Mouse (Mus musculus): ENCODE results near the gene Hk2. TPM values are rescaled to one million over a fixed set of nuclear protein-coding genes. Genes with fewer than 3 reads are reported as not detected.

The Hk2 gene
- polyA plus RNA-seq, 1 experiment, result 83.0 TPM

- TF ChIP-seq CTCF (IDR thresholded peaks at IDR 0.05; ENCODE audit: low read depth, low read length), result no peak
- TF ChIP-seq EP300 (IDR thresholded peaks at IDR 0.05; ENCODE audit: insufficient read depth, low read depth, low read length), result no peak
- peaks cover 62% of the 10 kb centered on the region for H3K36me3 ChIP-seq (ENCODE audit: control insufficient read depth, insufficient read depth, low read length, poor library complexity, severe bottlenecking)
Measured at GRCm38 (mm10) chr6:82747085-82747484, 27.2 kb downstream of the Hk2 start.

DNA sequence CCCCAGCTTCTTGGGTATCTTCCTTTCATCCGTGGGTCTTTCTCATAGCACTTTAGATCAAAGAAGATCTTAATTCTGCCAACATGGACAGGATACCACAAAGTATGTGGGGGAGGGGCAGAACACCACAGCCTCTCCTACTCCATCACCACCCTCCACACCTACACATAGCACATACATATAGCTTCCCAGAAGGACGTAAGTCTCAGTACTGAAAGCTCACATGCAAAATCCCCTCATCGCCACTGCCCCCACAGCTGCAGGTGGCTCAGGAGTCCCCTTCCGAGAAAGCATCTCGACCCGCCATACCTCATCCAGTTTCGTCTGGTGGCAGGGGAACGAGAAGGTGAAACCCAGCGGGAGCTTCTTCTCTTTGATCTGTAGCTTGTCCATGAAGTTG is 29.7 kb downstream of the Hk2 start:
- Histone ChIP-seq H3K9me3 (replicated peaks; ENCODE audit: control insufficient read depth, insufficient read depth, low read length, poor library complexity, severe bottlenecking) (no peaks in the 10 kb centered on the region), H3K9ac (ENCODE audit: low read depth, poor library complexity, severe bottlenecking) (no peak overlapping the region), H3K27ac (ENCODE audit: insufficient read depth, low read length) (no peak overlapping the region), H3K36me3 (ENCODE audit: control insufficient read depth, insufficient read depth, low read length, poor library complexity, severe bottlenecking) (peaks cover 68% of the 10 kb centered on the region), H3K4me3 (ENCODE audit: low read depth, low read length) (no peak overlapping the region), H3K4me1 (ENCODE audit: control insufficient read depth, insufficient read depth, low read length) (no peaks in the 10 kb centered on the region), H3K27me3 (ENCODE audit: control insufficient read depth, insufficient read depth, low read length, poor library complexity, severe bottlenecking) (no peaks in the 10 kb centered on the region)
- no peak for TF ChIP-seq POLR2A (IDR thresholded peaks at IDR 0.05; ENCODE audit: insufficient read depth, low read length)
- no peak for TF ChIP-seq CTCF (IDR thresholded peaks at IDR 0.05; ENCODE audit: low read depth, low read length)
- TF ChIP-seq EP300 (IDR thresholded peaks at IDR 0.05; ENCODE audit: insufficient read depth, low read depth, low read length), result no peak

More at GRCm38 (mm10) chr6:82747085-82747484, 27.2 kb downstream of the Hk2 start:
- no peaks in the 10 kb centered on the region for H3K27me3 ChIP-seq (ENCODE audit: control insufficient read depth, insufficient read depth, low read length, poor library complexity, severe bottlenecking)
- no peak overlapping the region for H3K27ac ChIP-seq (ENCODE audit: insufficient read depth, low read length)
- no peak overlapping the region for H3K9ac ChIP-seq (ENCODE audit: low read depth, poor library complexity, severe bottlenecking)
- peaks cover 4% of the 10 kb centered on the region for H3K4me1 ChIP-seq (ENCODE audit: control insufficient read depth, insufficient read depth, low read length)
- H3K4me3 ChIP-seq (ENCODE audit: low read depth, low read length), result no peak overlapping the region
- H3K9me3 ChIP-seq (replicated peaks; ENCODE audit: control insufficient read depth, insufficient read depth, low read length, poor library complexity, severe bottlenecking), result no peaks in the 10 kb centered on the region

DNA sequence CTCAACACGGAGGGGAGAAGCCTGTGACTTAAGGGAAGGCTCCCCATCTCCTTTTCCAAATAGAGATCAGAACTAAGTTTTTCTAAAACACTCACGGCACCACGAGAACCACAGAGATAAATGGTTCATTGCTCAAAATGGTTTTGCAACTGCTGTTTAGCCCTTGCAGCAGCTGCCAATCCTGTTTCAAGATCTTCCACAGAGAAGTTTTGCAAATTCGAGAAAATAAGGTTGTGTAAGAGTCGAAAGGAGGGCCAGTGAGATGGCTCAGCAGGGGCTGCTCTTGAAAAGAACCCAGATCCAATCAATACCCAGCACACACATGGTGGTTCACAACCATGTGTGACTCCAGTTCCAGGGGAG is 32.8 kb downstream of the Hk2 start:
- no peaks in the 10 kb centered on the region for H3K9me3 ChIP-seq (replicated peaks; ENCODE audit: control insufficient read depth, insufficient read depth, low read length, poor library complexity, severe bottlenecking)
- H3K36me3 ChIP-seq (ENCODE audit: control insufficient read depth, insufficient read depth, low read length, poor library complexity, severe bottlenecking), result peaks cover 72% of the 10 kb centered on the region
- no peak overlapping the region for H3K4me3 ChIP-seq (ENCODE audit: low read depth, low read length)
- TF ChIP-seq CTCF (IDR thresholded peaks at IDR 0.05; ENCODE audit: low read depth, low read length), result no peak
- TF ChIP-seq POLR2A (IDR thresholded peaks at IDR 0.05; ENCODE audit: insufficient read depth, low read length), result no peak
- TF ChIP-seq EP300 (IDR thresholded peaks at IDR 0.05; ENCODE audit: insufficient read depth, low read depth, low read length), result no peak
- peak overlapping the region; percentile 63 for H3K27ac ChIP-seq (ENCODE audit: insufficient read depth, low read length)
- H3K4me1 ChIP-seq (ENCODE audit: control insufficient read depth, insufficient read depth, low read length), result no peaks in the 10 kb centered on the region
- H3K9ac ChIP-seq (ENCODE audit: low read depth, poor library complexity, severe bottlenecking), result no peak overlapping the region
- H3K27me3 ChIP-seq (ENCODE audit: control insufficient read depth, insufficient read depth, low read length, poor library complexity, severe bottlenecking), result no peaks in the 10 kb centered on the region

GRCm38 (mm10) chr6:82740868-82741517 is 33.3 kb downstream of the Hk2 start:
- Histone ChIP-seq H3K36me3 (ENCODE audit: control insufficient read depth, insufficient read depth, low read length, poor library complexity, severe bottlenecking) (peaks cover 74% of the 10 kb centered on the region), H3K27ac (ENCODE audit: insufficient read depth, low read length) (peak overlapping the region; percentile 63), H3K9me3 (replicated peaks; ENCODE audit: control insufficient read depth, insufficient read depth, low read length, poor library complexity, severe bottlenecking) (no peaks in the 10 kb centered on the region)

GRCm38 (mm10) chr6:82740269-82740668 is 34.0 kb downstream of the Hk2 start:
- no peaks in the 10 kb centered on the region for H3K27me3 ChIP-seq (ENCODE audit: control insufficient read depth, insufficient read depth, low read length, poor library complexity, severe bottlenecking)
- no peaks in the 10 kb centered on the region for H3K9me3 ChIP-seq (replicated peaks; ENCODE audit: control insufficient read depth, insufficient read depth, low read length, poor library complexity, severe bottlenecking)
- H3K4me3 ChIP-seq (ENCODE audit: low read depth, low read length), result no peak overlapping the region
- no peak overlapping the region for H3K9ac ChIP-seq (ENCODE audit: low read depth, poor library complexity, severe bottlenecking)
- TF ChIP-seq POLR2A (IDR thresholded peaks at IDR 0.05; ENCODE audit: insufficient read depth, low read length) (no peak), CTCF (IDR thresholded peaks at IDR 0.05; ENCODE audit: low read depth, low read length) (peak; percentile 13)
- H3K4me1 ChIP-seq (ENCODE audit: control insufficient read depth, insufficient read depth, low read length), result no peaks in the 10 kb centered on the region
- H3K36me3 ChIP-seq (ENCODE audit: control insufficient read depth, insufficient read depth, low read length, poor library complexity, severe bottlenecking), result peaks cover 77% of the 10 kb centered on the region
- H3K27ac ChIP-seq (ENCODE audit: insufficient read depth, low read length), result peak overlapping the region; percentile 63; the same call in 1 of the 2 replicates

More at GRCm38 (mm10) chr6:82740868-82741517, 33.3 kb downstream of the Hk2 start:
- no peaks in the 10 kb centered on the region for H3K4me1 ChIP-seq (ENCODE audit: control insufficient read depth, insufficient read depth, low read length)
- no peaks in the 10 kb centered on the region for H3K27me3 ChIP-seq (ENCODE audit: control insufficient read depth, insufficient read depth, low read length, poor library complexity, severe bottlenecking)
- no peak for TF ChIP-seq CTCF (IDR thresholded peaks at IDR 0.05; ENCODE audit: low read depth, low read length)
- no peak for TF ChIP-seq POLR2A (IDR thresholded peaks at IDR 0.05; ENCODE audit: insufficient read depth, low read length)
- no peak for TF ChIP-seq EP300 (IDR thresholded peaks at IDR 0.05; ENCODE audit: insufficient read depth, low read depth, low read length)
- no peak overlapping the region for H3K4me3 ChIP-seq (ENCODE audit: low read depth, low read length)
- no peak overlapping the region for H3K9ac ChIP-seq (ENCODE audit: low read depth, poor library complexity, severe bottlenecking)

- Histone ChIP-seq H3K36me3 (ENCODE audit: control insufficient read depth, insufficient read depth, low read length, poor library complexity, severe bottlenecking) (peaks cover 76% of the 10 kb centered on the region), H3K9ac (ENCODE audit: low read depth, poor library complexity, severe bottlenecking) (no peak overlapping the region), H3K27me3 (ENCODE audit: control insufficient read depth, insufficient read depth, low read length, poor library complexity, severe bottlenecking) (no peaks in the 10 kb centered on the region), H3K4me3 (ENCODE audit: low read depth, low read length) (no peak overlapping the region), H3K27ac (ENCODE audit: insufficient read depth, low read length) (no peak overlapping the region), H3K9me3 (replicated peaks; ENCODE audit: control insufficient read depth, insufficient read depth, low read length, poor library complexity, severe bottlenecking) (no peaks in the 10 kb centered on the region), H3K4me1 (ENCODE audit: control insufficient read depth, insufficient read depth, low read length) (no peaks in the 10 kb centered on the region)
- TF ChIP-seq EP300 (IDR thresholded peaks at IDR 0.05; ENCODE audit: insufficient read depth, low read depth, low read length) (no peak), POLR2A (IDR thresholded peaks at IDR 0.05; ENCODE audit: insufficient read depth, low read length) (no peak), CTCF (IDR thresholded peaks at IDR 0.05; ENCODE audit: low read depth, low read length) (no peak)
Measured at GRCm38 (mm10) chr6:82737634-82738540, 36.4 kb downstream of the Hk2 start.

Measured in ES-Bruce4 (cell line).